Mouse (Mus musculus) erythroblast, embryonic 14.5 days (primary cell): ENCODE results near the gene AW551984. TPM values are rescaled to one million over a fixed set of nuclear protein-coding genes. Genes with fewer than 3 reads are reported as not detected.

Experiments used
- H3K27me3 ChIP-seq: 2 replicates; pipeline ENCODE4 v1.6.1; 2012; ENCODE audit warnings: inconsistent platforms; ENCODE audit not compliant: control insufficient read depth
- H3K36me3 ChIP-seq: 2 replicates; pipeline ENCODE4 v1.6.1; 2012; ENCODE audit warnings: mild to moderate bottlenecking, inconsistent platforms; ENCODE audit not compliant: control insufficient read depth
- H3K4me1 ChIP-seq: 2 replicates; pipeline ENCODE4 v1.6.1; 2012; ENCODE audit warnings: inconsistent platforms; ENCODE audit not compliant: control insufficient read depth
- H3K4me3 ChIP-seq: replicated peaks from 2 replicates; pipeline ENCODE3; 2012; ENCODE audit warnings: moderate library complexity, mild to moderate bottlenecking, inconsistent platforms
- H3K9me3 ChIP-seq: 2 replicates; pipeline ENCODE4 v1.6.1; 2012; ENCODE audit warnings: low read length, inconsistent platforms, mixed read lengths; ENCODE audit not compliant: control insufficient read depth
- GATA1 ChIP-seq: IDR thresholded peaks from 2 replicates; pipeline ENCODE4 v1.6.1; 2012; ENCODE audit warnings: low read length, inconsistent platforms, mixed read lengths
- TAL1 ChIP-seq: IDR thresholded peaks from 3 replicates; pipeline ENCODE4 v1.6.1; 2012; ENCODE audit warnings: low read length, inconsistent platforms, mixed read lengths
- polyA plus RNA-seq: library from polyadenylated mRNA; stranded (reverse); fragments of >175 nt; gene quantifications from 2 replicates; pipeline ENCODE4 v1.2.3, GENCODE M21; 2012

The AW551984 gene
- not detected in 2 replicates for polyA plus RNA-seq

DNA sequence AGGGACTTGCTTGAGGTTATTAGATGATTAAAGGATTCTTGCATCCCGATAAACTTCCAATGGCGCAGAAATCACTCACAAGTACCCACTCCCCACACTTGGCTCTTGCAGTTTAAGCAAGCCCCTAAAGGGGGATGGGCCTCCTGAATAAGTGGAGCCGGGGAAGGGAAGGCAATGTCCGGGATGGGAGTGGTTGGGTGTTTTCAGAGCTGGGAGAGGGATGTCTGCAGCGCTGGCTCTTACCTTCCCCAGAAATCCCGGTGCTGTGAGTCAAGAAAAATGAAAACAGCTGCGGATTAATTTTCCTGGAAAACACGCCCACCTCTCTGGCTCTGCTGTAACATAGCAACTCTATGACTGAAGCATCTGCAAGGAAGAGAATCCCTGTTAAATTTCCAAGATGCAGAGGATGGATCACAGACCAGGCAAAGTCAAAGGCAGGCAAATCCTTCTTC, at the start of gene AW551984:
AW551984 (minus strand) TSS at position 405 of the 455 bp plus-strand sequence.
- no peaks in the 10 kb centered on the region for H3K4me1 ChIP-seq
- H3K4me3 ChIP-seq = no peak within 1 kb of the TSS
- TF ChIP-seq GATA1 (no peak), TAL1 (no peak)

DNA sequence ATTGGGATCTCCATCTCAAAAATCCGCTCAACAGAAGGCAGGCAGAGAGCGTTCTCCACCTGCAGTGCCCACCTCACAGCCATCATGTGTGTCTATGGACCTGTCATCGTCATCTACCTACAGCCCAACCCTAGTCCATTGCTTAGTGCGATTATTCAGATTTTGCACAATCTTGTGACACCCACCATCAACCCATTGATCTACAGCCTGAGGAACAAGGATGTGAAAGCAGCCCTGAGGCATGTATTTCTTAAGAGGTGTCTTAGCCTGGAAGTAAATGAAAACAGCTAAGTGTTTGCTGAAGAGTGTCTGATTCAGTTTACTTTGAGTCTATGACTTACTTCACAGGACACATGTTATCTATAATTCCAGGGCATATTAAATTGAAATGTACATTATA, 43.2 kb upstream of the AW551984 start:
- Histone ChIP-seq H3K4me3 (no peak overlapping the region), H3K36me3 (no peaks in the 10 kb centered on the region), H3K9me3 (no peaks in the 10 kb centered on the region), H3K4me1 (no peaks in the 10 kb centered on the region), H3K27me3 (no peaks in the 10 kb centered on the region)
- TF ChIP-seq GATA1 (no peak), TAL1 (no peak)

More for the DNA sequence above, at the start of gene AW551984:
- Histone ChIP-seq H3K27me3 (peaks cover 16% of the 10 kb centered on the region), H3K36me3 (no peaks in the 10 kb centered on the region), H3K9me3 (no peaks in the 10 kb centered on the region)

DNA sequence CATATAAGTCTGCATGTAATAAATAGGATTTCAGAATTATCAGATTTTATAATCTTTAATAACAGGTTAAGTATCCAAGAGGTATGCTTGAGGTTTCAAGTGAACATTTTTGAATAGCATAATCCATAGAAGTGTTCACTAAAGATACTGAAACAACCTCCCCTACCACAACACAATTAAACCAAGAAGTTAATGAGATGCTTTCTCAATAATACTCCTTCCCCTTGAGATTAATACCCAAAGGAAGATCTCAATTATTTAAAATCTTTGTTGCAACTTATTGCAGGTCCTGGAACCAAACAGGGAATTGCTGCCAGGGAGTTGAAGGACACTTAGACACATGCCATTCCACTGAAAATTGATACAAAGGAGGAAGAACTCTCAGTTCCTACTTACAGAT, 40.6 kb upstream of the AW551984 start, which contains the start of gene Olfr961:
Olfr961 (plus strand) TSS at position 301 of the 400 bp plus-strand sequence.
- Histone ChIP-seq H3K4me1 (no peaks in the 10 kb centered on the region), H3K4me3 (no peak within 1 kb of the TSS), H3K27me3 (no peaks in the 10 kb centered on the region), H3K36me3 (no peaks in the 10 kb centered on the region), H3K9me3 (no peaks in the 10 kb centered on the region)
- TF ChIP-seq GATA1 (no peak), TAL1 (no peak)

DNA sequence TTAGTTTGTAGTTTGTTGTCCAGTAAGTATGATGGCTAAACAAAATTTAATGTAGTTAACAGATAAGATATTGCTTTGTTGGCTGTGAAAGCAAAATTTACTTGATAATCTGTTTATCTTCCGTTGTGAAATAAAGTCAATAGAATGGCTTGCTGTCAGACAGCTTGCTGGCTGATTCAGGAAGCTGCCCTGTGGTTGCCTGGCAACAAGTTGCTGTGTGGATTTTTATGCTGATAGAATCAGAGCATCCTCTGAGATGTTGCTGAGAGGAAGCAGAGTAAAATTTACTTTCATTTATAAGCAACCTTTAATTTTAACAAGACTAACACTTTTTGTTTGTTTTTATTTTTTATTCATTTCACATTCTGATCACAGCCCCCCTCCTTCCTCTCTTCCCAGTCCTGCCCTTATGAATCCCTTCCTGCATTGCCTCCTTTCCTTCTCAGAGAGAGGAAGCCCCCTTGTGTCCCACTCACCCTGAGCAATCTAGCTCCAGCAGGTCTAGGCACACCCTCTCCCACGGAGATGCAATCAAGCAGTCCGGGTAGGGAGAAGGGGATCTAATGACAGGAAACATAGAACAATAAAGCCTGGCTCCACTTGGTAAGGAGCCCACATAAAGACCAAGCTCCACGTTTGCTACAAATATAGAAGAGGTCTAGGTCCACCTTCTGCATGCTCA, 29.9 kb upstream of the AW551984 start:
- no peaks in the 10 kb centered on the region for H3K4me1 ChIP-seq
- H3K36me3 ChIP-seq = no peaks in the 10 kb centered on the region
- H3K27me3 ChIP-seq = no peaks in the 10 kb centered on the region
- no peaks in the 10 kb centered on the region for H3K9me3 ChIP-seq
- no peak for TF ChIP-seq GATA1
- TF ChIP-seq TAL1 = no peak
- H3K4me3 ChIP-seq = no peak overlapping the region

DNA sequence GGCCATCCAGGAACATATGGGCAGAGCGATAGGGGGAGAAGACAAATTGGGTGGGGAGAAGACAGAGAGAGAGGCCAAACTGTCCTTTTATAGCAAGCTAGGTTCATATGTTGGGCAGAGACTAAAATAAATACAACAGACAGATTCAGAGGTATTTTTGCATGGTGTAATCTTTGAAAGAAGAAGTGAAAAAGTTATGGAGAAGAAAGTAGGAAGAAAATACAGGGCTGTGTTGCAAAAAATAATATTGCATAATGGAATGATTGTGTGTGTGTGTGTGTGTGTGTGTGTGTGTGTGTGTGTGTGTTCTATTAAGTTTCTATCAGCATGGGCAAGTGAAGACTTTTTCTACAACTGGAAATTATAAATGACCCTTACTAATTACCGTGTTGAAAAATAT, 24.9 kb upstream of the AW551984 start:
- H3K27me3 ChIP-seq = no peaks in the 10 kb centered on the region
- no peak overlapping the region for H3K4me3 ChIP-seq
- TF ChIP-seq GATA1 (no peak), TAL1 (no peak)
- no peaks in the 10 kb centered on the region for H3K9me3 ChIP-seq
- no peaks in the 10 kb centered on the region for H3K36me3 ChIP-seq
- H3K4me1 ChIP-seq = no peaks in the 10 kb centered on the region

DNA sequence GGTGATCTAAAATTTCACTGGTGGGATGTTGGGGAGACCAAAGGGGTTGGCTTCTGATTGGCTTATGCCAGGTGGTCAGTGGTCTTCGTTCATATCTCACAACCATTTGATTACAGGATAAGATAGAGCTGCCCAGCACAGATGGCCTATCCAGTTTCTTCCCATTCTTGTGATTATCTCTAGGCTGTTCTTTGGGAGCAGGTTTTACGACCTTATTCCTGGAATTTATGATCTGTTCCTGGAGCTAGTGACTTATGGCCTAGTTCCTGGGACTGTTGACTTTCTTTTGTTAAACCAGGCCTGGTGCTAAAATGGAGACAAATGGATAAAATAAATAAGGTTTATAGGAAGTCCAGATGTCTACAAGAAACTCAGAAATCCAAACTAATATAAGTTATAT, 20.5 kb upstream of the AW551984 start:
- H3K4me3 ChIP-seq = no peak overlapping the region
- no peaks in the 10 kb centered on the region for H3K36me3 ChIP-seq
- TF ChIP-seq TAL1 (no peak), GATA1 (no peak)
- H3K9me3 ChIP-seq = no peaks in the 10 kb centered on the region
- H3K27me3 ChIP-seq = no peaks in the 10 kb centered on the region
- H3K4me1 ChIP-seq = no peaks in the 10 kb centered on the region

DNA sequence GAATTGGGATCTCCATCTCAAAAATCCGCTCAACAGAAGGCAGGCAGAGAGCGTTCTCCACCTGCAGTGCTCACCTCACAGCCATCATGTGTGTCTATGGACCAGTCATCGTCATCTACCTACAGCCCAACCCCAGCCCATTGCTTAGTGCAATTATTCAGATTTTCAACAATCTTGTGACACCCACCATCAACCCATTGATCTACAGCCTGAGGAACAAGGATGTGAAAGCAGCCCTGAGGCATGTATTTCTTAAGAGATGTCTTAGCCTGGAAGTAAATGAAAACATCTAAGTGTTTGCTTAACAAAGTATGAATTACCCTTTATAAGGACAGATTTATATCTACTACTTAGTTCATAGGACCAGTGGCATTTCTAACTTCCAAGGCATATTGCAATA, 19.6 kb upstream of the AW551984 start:
- Histone ChIP-seq H3K9me3 (peaks cover 2% of the 10 kb centered on the region; the same call in 1 of the 2 replicates), H3K36me3 (no peaks in the 10 kb centered on the region), H3K4me3 (no peak overlapping the region), H3K4me1 (no peaks in the 10 kb centered on the region), H3K27me3 (no peaks in the 10 kb centered on the region)
- TF ChIP-seq GATA1 = no peak
- no peak for TF ChIP-seq TAL1

DNA sequence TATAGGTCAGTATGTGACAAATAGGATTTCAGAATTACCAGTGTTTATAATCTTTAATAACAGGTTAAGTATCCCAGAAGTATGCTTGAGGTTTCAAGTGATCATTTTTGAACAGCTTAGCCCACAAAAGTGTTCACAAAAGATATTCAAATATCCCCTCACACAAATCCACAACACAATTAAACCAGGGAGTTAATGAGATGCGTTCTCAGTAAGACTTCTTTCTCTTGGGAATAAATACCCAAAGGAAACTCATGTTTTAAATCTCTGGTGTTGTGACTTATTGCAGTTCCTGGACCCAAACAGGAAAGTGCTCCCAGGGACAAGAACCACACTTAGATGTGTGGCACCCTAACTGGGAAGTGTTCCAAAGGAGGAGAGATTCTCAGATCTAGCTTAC, 16.9 kb upstream of the AW551984 start, which contains the start of gene Olfr960:
Olfr960 (plus strand) TSS at position 301 of the 400 bp plus-strand sequence.
- Histone ChIP-seq H3K4me1 (no peaks in the 10 kb centered on the region), H3K4me3 (no peak within 1 kb of the TSS), H3K9me3 (peaks cover 2% of the 10 kb centered on the region; the same call in 1 of the 2 replicates), H3K27me3 (no peaks in the 10 kb centered on the region), H3K36me3 (no peaks in the 10 kb centered on the region)
- TF ChIP-seq GATA1 (no peak), TAL1 (no peak)

DNA sequence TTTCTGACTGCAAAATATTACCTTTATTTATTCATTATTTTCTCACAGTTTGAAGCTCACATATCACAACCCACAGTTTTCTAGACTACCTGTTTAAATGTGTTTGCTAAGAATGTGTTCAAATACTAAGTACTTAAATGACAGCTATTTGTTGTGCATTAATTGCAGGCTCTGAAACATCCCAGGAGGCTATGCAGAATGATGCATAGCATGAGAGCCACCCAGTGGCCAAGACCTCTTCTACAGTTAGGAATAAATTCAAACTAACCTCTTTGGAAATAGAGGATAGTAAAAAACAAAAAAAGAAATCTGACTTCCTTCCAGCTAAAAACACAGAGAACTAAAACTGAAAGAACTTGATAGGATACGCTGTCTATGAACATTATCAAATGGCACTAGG, 7.8 kb upstream of the AW551984 start:
- Histone ChIP-seq H3K27me3 (no peaks in the 10 kb centered on the region), H3K4me1 (no peaks in the 10 kb centered on the region), H3K4me3 (no peak overlapping the region), H3K9me3 (no peaks in the 10 kb centered on the region), H3K36me3 (no peaks in the 10 kb centered on the region)
- TF ChIP-seq GATA1 = no peak
- TF ChIP-seq TAL1 = no peak
